Mouse (Mus musculus) adrenal gland, postnatal 0 days (tissue): ENCODE measurements around the gene Tcf7l2. TPM values are rescaled to one million over a fixed set of nuclear protein-coding genes. Genes with fewer than 3 reads are reported as not detected.

ENCODE experiments used
- polyA plus RNA-seq: library from polyadenylated mRNA; unstranded; fragments of >200 nt; fragmentation: Nextera tagmentation; extraction: Ambion mirVana; gene quantifications from 2 replicates; pipeline ENCODE4 v1.2.1, GENCODE M21; 2015

The Tcf7l2 gene
- polyA plus RNA-seq = 38.9 and 42.7 TPM in 2 replicates

GRCm38 (mm10) chr19:55741439-55741928, at the start of gene Tcf7l2:
Gene Tcf7l2 (plus strand): TSS chr19:55741820.

